Mouse (Mus musculus): ENCODE measurements around the gene Sesn2. TPM values are rescaled to one million over a fixed set of nuclear protein-coding genes. Genes with fewer than 3 reads are reported as not detected.

The Sesn2 gene
- total RNA-seq, 2 experiments from 2014 or later, result 2.0 to 2.8 TPM

DNA sequence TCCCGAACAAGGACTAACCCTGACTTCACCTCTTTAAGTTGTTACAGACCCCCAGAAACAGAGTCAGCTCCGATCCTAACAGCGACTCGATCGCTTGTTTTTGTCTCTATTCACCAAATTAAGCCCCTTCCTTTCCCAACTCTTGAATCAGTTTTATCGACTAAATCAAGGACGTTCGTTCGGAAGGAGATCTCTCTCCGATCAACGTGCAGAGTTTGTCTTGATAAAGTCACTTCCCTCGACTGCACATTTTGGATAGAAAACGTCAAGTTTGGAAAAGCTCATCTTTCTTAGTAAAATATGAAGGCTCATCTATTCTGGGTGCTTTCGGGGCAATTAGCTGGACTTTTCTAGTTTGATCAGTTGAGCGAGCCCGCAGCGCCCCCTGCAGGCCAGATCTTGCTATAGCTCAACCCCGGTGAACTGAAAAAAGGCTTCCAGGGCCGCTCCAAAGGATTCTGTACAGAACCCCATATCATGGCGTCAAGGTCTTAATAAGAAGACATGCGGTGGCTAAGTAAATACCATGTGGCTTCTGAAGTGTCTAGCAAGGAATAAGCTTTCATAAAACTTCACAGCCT lies 4.3 kb upstream of the Sesn2 start:
- DNase-seq (ENCODE audit: low spot score in 2 of 2), result peak; percentile 71 to 81

GRCm38 (mm10) chr4:132513395-132514273 lies 3.3 kb upstream of the Sesn2 start:
- DNase-seq (ENCODE audit: low spot score in 2 of 2), result no peak

DNA sequence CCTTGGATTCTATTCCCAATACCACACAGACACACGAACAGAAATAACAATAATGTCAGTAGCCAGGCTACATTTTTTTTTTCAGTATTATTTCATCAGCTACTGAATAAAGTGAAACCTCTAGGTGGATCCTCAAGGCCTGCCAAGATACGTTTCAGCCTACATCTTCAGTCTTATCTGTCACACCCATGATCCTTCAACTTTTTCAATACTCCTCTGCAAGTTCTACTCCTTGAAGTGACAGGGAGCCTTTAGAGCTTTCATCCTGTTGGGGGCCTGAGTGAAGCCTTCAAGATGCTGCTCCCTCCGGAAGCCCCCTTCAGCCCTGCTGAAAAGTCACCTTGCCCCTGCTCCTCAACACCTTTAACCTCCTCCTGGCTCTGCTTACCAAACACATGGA lies 1.8 kb upstream of the Sesn2 start:
- DNase-seq (ENCODE audit: low spot score in 2 of 2), result no peak

DNA sequence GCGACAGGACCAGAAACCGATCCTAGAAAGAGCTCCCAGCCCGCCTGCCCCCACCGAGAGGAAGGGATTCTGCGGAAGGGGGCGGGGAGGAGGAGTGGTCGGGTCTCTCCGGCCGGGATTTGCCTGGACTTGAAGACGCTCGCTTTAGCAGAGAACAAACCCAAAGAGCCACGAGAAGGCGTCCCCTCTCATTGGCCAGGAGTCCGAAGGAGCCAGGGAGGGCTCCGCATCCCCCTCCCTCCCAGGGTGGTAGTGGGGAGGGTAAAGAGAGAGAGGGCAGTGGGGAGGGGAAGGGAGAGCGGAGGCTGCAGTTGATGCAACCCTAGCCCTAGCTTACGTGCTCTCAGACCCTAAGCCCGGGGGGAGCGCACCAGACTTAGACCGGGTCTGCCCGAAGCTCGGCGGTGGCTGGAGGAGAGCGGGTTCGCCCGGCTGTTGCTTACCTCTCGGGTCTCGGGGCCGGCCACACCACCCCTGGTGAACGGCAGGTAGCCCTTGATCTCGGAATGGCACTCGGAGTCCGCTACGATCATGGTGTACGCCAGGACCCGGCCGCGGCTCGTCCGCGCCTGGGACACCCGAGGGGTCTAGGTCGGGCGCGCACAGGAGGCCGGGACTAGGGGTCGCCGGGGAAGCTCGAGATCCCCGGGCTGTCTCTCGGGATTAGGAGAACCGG lies 542 bp downstream of the Sesn2 start:
- peak; percentile 52 to 79 for DNase-seq (ENCODE audit: low spot score in 2 of 2)

GRCm38 (mm10) chr4:132507210-132507609 lies 3.1 kb downstream of the Sesn2 start:
- no peak for DNase-seq (ENCODE audit: low spot score in 2 of 2)

DNA sequence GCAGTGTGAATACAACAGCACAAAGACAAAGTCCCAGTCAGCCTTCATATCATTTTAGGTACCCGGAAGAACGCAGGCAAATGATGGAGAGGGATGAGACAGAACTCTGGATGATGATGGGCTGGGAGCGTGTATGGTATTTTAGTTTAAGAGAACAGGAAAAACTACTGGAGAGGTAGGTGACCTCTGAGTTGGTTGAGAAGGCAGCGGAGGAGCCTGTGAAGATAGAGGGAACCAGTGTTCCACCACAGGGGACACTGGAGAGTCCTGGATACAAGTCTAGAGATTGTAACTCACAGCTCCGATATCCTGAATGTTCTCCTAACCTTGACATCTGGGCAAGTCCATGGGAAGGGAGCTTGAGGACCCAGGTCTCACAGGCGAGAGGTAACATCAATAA lies 4.1 kb downstream of the Sesn2 start:
- no peak for DNase-seq (ENCODE audit: low spot score in 2 of 2)

GRCm38 (mm10) chr4:132505800-132506199 lies 4.5 kb downstream of the Sesn2 start:
- DNase-seq (ENCODE audit: low spot score in 2 of 2), result no peak

DNA sequence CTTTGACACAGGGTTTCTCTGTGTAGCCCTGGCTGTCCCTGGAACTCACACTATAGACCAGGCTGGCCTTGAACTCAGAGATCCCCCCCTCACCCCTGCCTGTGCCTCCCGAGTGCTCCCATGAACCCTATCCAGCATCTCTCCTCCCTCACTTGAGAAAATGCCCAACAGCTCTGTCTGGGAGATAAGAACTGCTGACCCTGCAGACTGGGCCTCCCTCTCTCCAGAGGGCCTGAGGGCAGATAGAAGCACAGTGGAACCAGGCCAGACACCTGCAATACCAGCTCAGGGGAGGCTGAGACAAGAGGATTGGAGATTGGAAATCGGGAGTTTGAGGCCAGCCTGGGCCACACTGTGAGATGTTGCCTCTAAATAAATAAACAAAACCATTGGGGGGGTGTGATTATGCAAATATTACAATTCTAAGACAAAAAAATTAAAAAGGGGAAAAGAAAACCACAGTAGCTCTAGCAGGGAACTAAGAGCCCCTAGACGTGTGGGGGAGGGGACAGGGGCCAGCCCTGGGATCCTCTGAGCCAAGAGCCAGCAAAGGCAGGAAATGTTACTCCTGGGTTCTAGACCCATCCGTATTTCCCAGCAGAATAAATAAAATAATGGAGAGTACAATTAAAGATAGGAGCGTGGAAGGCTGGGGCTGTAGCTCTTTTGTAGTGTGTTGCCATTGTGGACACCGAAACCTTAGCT lies 5.1 kb downstream of the Sesn2 start:
- DNase-seq (ENCODE audit: low spot score in 2 of 2), result no peak

DNA sequence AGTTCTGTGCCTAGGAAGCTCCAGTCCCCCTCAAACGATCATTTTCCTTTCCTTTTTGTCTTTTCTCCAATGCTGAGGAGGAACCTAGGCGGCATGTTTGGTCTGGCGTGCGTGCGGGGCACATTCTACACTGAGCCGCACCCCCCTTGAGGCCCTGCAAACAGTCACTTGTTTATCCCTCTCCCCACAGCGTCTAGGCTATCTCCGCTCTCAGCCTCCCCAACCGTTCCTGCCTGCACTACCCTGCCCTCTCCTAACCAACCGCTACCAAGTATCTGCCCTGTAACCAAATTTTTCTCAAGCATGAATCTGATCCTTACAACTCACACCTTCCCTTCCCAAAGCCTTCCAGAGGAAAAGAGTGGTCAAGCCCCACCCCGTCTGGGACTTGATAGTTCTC lies 7.0 kb downstream of the Sesn2 start:
- no peak for DNase-seq (ENCODE audit: low spot score in 2 of 2)

GRCm38 (mm10) chr4:132501639-132502038 lies 8.7 kb downstream of the Sesn2 start:
- DNase-seq (ENCODE audit: low spot score in 2 of 2), result no peak

- no peak for DNase-seq (ENCODE audit: low spot score in 2 of 2)
Observed at GRCm38 (mm10) chr4:132494271-132494918, 15.9 kb downstream of the Sesn2 start.

- DNase-seq (ENCODE audit: low spot score in 2 of 2), result no peak
Observed at GRCm38 (mm10) chr4:132492178-132493060, 17.9 kb downstream of the Sesn2 start.

GRCm38 (mm10) chr4:132491748-132492147 lies 18.6 kb downstream of the Sesn2 start:
- DNase-seq (ENCODE audit: low spot score in 2 of 2), result no peak

- DNase-seq (ENCODE audit: low spot score in 2 of 2), result no peak
Observed at GRCm38 (mm10) chr4:132491057-132491456, 19.2 kb downstream of the Sesn2 start.

GRCm38 (mm10) chr4:132490273-132491010 lies 19.9 kb downstream of the Sesn2 start:
- DNase-seq (ENCODE audit: low spot score in 2 of 2), result no peak

DNA sequence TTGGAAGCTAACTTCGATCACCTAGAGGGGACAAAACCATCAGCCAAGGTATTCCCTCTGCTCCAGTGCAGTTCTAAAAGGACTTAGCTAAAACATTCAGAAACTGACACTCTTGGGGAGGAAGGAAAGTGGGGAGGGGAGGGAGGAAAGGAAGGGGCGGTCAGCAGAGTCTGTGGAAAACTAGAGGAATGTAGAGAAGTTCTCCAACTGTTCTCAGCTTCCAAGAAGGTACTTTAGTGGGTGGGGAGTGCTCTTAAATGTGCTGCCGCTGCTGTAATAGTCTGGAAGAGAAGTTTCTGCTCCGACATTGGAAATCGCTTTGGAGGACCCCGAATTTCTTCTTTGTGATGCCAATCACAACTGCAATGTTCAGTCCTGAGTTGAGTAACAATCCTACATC lies 21.3 kb downstream of the Sesn2 start:
- no peak for DNase-seq (ENCODE audit: low spot score in 2 of 2)

GRCm38 (mm10) chr4:132488521-132488920 lies 21.8 kb downstream of the Sesn2 start:
- no peak for DNase-seq (ENCODE audit: low spot score in 2 of 2)

- DNase-seq (ENCODE audit: low spot score in 2 of 2), result no peak
Observed at GRCm38 (mm10) chr4:132484820-132485219, 25.5 kb downstream of the Sesn2 start.

GRCm38 (mm10) chr4:132484231-132484630 lies 26.1 kb downstream of the Sesn2 start:
- no peak for DNase-seq (ENCODE audit: low spot score in 2 of 2)
